Mouse (Mus musculus): Measurements from ENCODE around the gene Atox1. TPM values are rescaled to one million over a fixed set of nuclear protein-coding genes. Genes with fewer than 3 reads are reported as not detected.

Atox1 gene
- total RNA-seq, 2 experiments from 2014 or later, result 98.7 to 111 TPM

Small RNA genes within 50 kb of the gene (microRNA-seq; reads per million reads assigned to microRNA genes)
- gene Mir7652, result 0 reads per million in 2 experiments

Other genes starting within 250 kb of the Atox1 start
- under 1 TPM; 0.28 to 0.32 TPM for gene Fat2, start 124.7 kb downstream of the Atox1 start, total RNA-seq (2021)
- gene Sparc, start 38.1 kb downstream of the Atox1 start, total RNA-seq (2021), result 100 to 1,000 TPM; 275 to 297 TPM
- 10 to 100 TPM; 34.1 to 34.4 TPM for gene G3bp1, start 8.4 kb upstream of the Atox1 start, total RNA-seq (2021)
- 1 to 10 TPM; 1.6 to 2.0 TPM for gene Glra1, start 147.0 kb upstream of the Atox1 start, total RNA-seq (2021)

Measured in left cerebral cortex, postnatal 25 days (tissue).